Mouse (Mus musculus) urinary bladder, adult 18-20 months (tissue): Measurements from ENCODE around the gene Pdcd6.

ENCODE experiments used
- DNase-seq, 2 experiments: peaks; one replicate each; pipeline ENCODE4 v3.0.0; 2022; ENCODE audit warnings: low spot score in 2 of 2, mixed read lengths in 2 of 2

The Pdcd6 gene

DNA sequence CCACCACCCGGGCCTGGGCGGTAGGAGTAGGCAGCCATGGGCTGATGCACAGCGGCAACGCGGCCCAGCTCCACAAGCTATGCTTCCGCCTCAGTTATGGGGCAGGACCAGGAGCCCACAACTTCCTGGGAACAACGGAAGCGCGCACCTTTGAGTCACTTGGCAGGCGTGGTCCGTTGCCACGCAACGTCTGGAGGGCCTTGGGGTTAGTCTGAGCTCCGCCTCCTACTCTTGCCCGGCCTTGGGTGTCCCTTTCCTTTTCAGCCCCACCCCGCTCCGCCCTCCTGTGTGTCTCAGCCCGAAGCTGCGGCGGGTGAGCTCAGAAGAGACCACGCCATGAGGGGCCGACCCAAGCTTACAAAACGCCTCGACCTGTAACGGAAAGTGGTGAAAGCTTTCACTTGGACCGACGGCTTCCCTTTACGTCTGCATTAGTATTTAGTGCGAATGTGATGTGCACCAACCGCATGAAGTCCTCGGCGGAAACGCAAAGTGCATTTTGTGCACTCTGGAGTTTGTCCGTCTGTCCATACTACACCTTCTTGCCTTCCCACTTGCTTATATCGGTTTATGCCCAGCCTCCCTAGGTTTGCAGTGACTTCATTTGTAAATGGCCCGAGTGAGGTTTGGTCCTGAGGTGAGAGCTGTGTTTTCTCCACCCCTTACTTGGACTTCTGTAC lies at the start of gene Pdcd6:
TSS of gene Pdcd6 (minus strand) at position 411 of the 680 bp plus-strand sequence.
- peak; percentile 84 to 95 for DNase-seq

DNA sequence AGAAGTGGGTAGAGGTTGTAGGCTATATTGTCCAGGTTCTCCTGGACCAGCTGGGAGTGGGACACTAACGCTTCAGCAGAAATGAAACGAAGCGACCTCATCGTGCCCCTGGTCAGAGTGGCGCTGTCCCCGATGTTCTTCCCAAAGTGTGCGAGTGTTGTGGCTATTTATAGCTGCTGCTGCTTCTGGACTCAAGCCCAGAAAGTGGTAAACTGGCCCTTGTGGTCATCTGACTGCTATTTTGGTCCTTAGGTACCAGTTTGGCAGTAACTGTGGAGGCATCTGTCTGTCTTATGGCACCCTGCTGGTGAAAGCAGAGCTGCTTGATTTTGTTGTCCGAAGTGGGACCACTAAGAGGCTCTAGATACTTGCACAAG lies 46.5 kb upstream of the Pdcd6 start, which contains the start of gene Lrrc14b:
TSS of gene Lrrc14b (minus strand) at position 147 of the 377 bp plus-strand sequence.
- DNase-seq = no peak

DNA sequence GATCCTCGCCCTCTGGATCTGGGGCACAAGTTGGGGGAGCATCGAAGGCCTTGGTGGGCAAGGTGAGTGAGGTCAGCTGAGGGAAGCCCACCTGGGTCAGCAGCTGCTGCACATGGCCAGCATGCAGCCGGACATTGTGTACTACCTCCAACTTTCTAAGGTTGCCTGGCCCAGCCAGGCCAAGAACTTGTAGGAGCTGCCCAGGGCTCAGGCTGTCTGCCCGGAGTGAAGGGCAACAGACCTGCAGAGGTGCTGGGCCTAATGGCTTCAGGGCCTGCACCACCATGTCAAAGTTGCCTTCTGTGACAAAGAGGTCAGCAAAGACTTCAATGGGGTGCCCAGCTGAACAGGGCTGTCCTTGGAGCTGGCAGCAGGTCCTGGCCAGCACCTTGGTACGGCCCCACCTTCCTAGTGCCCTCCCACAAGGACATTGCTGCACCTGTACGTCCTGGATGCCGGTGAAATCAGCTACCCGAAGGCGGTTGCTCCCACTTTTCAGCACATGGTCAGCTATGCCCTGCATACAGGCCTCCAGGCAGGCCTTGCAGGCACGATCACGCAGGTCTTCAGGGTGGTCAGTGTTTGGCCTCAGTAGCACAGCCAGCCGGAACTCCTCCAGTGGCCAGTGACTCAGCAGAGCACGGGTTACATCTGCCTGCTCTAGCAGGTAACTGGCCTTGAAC lies 45.9 kb upstream of the Pdcd6 start:
- no peak for DNase-seq

- DNase-seq = no peak
Measured at GRCm38 (mm10) chr13:74362218-74362617, 44.8 kb upstream of the Pdcd6 start.

DNA sequence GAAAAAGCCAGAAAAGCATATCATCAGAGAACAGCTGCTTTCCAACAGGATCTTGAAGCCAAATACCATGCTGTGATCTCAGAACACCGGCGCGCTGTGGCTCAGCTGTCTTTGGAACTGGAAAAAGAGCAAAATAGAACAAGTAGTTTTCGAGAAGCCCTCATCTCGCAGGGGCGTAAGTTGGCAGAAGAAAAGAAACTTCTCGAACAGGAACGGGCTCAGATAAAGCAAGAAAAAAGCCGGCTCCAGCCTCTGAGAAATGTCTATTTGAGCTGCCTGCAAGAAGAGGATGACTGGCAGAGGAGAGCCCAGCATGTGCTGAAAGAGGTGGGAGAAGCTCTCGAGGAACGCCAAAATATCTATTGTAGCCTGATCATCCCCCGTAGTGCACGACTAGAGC lies 39.1 kb upstream of the Pdcd6 start:
- no peak for DNase-seq

GRCm38 (mm10) chr13:74350435-74350906 lies 33.1 kb upstream of the Pdcd6 start:
- DNase-seq = no peak

- peak; percentile 92 to 94 for DNase-seq
Measured at GRCm38 (mm10) chr13:74349566-74350434, 32.4 kb upstream of the Pdcd6 start, which contains the start of the genes Sdha and Ccdc127. Sdha (minus strand) TSS chr13:74350280. Ccdc127 (plus strand) TSS chr13:74350309.

DNA sequence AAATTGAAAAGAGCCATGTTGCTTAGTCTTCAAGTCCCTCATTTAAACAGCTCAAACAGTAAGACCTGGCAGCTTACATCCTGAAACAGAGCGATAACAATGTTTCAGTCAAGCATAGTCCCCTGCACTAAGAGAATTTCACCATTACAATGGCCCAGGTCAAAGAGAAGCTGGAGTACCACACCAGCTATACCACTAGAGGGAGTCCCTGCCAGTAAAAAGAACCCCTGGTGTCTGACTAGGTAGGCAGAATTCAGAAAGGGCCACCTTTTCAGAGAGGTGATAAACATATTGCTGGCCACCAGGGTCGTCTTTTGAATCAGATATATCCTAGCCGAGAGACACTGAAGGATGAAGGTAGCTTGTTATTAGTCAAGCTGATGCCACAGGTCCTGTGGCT lies 23.7 kb upstream of the Pdcd6 start:
- no peak for DNase-seq

GRCm38 (mm10) chr13:74329321-74329720 lies 11.9 kb upstream of the Pdcd6 start:
- DNase-seq = no peak

DNA sequence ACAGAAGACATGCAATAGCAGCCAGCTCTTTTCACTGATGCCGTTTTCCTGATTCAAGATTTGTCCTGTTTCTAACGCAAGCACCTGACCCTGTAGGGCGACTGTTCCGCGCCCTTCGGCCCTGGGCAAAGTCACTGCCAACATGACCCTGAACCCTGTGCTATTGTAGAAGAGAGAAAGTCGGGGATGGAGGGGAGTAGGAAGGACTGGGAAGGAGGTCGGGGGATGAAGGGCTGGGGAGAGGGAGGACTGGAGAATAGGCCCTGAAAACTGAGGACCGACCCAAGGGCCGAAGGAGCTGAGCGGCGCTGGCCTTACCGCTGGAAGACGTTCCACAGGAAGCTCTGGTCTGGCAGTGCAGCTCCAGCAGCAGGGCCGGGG lies 601 bp downstream of the Pdcd6 start:
- DNase-seq = no peak

GRCm38 (mm10) chr13:74316386-74316785 lies 994 bp downstream of the Pdcd6 start:
- DNase-seq = no peak

GRCm38 (mm10) chr13:74314616-74315015 lies 2.8 kb downstream of the Pdcd6 start:
- DNase-seq = no peak

DNA sequence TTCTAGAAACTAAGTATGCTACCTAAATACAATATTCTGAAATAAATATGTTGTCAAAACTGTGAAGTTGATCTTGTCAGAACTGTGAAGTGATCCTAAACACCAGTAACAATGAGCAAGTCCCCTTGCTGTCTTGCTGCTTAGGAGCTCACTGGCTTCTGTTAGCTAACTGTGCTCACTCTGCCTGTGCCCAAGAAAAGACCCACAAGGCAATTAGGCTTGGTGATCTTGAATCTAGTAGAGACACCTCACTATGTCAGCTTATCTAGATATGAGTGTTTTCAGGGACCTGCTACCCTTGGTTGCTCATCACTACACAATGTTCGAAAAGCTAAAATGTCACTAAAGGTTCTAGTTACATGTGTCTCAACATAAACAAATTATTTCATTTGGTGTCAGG lies 11.6 kb downstream of the Pdcd6 start:
- no peak for DNase-seq

DNA sequence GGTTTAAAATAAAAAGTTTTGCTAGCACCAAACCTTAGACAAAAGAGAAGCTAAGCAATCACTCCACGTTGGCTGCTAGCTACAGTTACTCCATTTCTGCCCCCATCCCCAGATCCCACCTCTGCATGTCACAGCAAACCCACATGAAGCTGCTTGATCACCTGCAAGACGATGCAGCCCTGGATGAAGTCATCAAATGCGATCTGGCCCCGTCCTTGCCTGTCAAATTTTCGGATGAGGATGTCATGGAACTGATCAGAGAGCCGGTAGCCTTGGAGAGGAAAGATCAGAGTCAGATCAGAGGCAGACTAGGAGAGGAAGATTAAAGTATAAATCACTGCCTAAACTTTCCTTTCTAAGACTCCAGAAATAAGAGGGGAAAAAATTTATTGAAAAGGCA lies 12.0 kb downstream of the Pdcd6 start:
- no peak for DNase-seq

DNA sequence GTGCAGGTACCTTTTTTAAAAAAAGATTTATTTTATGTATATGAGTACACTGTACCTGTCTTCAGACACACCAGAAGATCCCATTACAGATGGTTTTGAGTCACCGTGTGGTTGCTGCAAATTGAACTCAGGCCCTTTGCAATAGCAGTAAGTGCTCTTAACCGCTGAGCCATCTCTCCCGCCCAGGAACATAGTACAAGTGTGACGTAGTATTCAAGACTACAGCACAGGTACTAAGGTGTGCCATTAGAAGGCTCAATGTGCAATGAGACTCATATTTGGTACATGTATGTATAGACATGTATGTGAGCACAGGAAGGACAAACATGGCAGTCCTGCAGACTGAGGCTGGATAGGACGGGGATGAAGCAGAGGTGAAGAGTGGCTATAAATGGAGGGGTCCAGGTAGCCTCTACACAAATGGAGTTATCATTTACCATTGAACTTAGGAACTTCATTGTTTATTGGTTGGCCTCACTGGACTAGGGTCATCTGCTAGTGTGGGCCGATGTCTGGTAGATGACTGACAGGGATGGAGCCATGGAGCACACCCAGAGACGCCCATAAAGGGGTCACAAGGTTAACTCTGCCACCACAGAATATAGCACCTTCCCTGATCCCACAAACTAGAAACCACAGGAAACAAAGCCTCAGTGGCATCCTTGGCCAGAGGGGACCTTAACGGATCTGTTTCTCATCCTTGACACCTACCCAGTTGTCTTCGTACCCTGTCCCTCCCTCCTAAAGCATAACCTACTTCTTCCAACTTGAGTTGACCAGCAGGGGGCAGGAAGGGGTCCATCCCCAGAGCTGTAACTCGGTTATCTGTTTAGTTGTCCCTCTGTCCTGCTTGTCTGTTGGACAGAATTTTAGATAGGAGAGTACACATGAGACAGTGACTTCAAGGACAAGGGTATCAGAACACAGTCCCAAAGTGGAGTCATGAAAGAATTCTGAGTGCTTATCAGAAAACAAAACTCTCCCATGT lies 15.0 kb downstream of the Pdcd6 start:
- DNase-seq = no peak

GRCm38 (mm10) chr13:74301607-74301984 lies 15.8 kb downstream of the Pdcd6 start:
- peak; percentile 12 to 18 for DNase-seq

DNA sequence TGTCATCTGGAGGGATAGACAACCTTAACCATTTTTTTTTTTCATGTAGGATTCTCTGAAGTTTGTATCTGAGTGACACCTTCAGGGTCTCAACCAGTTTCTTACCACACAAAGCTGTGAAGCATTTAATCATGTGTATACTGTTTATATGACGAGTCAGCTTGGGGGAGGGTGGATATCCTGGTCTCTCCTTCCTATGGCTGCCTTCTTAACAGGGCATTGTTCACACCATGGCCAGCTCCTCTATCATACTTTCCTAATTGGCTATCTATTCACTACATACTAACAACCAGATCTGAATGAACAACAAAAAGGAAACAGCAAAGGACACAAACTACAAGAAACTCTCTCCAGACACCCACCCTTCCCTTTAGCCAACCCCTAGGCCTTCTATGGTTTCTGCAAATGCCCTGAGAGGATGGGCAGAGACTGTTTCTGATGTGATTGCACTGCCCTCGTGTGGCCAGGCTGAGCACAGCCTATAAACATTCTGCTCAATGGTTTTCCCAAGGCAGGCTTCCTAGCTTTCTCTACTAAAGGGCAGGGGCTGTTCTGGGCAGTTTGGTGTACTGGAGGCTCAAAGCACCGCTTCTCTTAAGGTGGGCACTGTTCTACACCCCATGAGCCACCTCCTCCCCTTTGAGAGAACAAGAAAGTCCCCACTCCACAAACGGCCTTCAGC lies 16.3 kb downstream of the Pdcd6 start:
- DNase-seq = peak; percentile 38 to 52

DNA sequence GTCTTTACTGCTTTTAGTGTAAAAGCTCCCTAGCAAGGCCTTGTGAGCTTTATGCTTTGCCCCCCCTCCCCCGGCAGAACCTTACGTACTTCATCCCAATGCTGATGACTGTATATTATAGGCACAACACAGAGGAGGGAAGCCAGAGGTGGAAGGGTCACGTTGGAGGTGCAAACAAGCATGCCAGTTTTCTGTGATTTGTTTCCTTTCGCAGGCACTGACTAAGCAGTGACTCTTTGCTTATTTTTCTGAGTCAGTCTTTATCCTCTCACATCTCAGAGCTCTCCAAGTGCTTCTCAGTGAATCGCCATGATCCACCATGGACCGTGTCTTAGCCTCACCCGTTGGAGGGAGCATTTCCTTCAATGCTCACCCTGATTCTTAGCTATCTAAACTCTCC lies 21.0 kb downstream of the Pdcd6 start:
- DNase-seq = no peak

DNA sequence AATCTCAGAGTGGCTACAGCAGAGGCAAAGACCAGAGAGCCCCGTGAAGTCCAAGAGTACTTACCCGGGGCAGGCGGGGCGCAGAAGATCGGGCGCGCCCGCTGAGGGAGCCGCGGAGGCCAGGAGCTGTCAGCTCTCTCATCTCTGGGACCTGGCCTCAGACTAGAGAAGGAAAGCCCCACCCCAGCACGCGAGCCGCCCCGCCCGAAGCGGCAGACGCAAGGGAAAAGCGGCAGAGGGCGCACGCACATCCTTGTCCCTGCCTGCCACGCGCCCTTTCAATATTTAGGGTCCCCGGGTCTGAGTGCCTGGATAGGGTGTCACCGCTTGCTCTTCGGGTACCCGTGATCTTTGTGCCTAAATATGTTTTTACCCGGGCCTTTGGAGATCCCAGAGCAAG lies 25.2 kb downstream of the Pdcd6 start, which contains the start of gene Ahrr:
TSS of gene Ahrr (minus strand) at position 165 of the 400 bp plus-strand sequence.
- DNase-seq = peak; percentile 56 to 66

- DNase-seq = no peak
Measured at GRCm38 (mm10) chr13:74289646-74290045, 27.7 kb downstream of the Pdcd6 start.
